ENCODE assay signal across 21 mouse cellular contexts in genomic region chr12:50333182-50333581, GRCm38 (mm10).
A peak's percentile ranks its signal among the peaks of the same experiment; 100 is the strongest.
DNase-seq lines count a peak whose midpoint lies in the region; ATAC-seq and TF ChIP-seq lines count a peak whose summit lies in the region.
"Had no signal": no experiment of that assay in that cellular context is flagged by ENCODE, and none has a peak within 500 bp of the region (broad histone marks: within the 10 kb centered on the region; RNA-seq: fewer than 3 reads in every experiment).

No protein-coding gene starts in this region.

- no peak overlapping the region for H3K9ac ChIP-seq in forebrain, embryonic 11.5 days (ENCODE audit: low read length)
- no peak overlapping the region for H3K9ac ChIP-seq in forebrain, postnatal 0 days
- no peak overlapping the region for H3K9ac ChIP-seq in midbrain, embryonic 12.5 days (replicated peaks)
- H3K9ac ChIP-seq in forebrain, embryonic 14.5 days (ENCODE audit: low read length): no peak overlapping the region
- H3K9ac ChIP-seq in heart, embryonic 12.5 days: no peak overlapping the region
- H3K9ac ChIP-seq: limb, embryonic 15.5 days; liver, embryonic 15.5 days had no signal

- WGBS in forebrain, embryonic 11.5 days: 28% methylated on average over 4 of the region's 4 CpGs
- WGBS in forebrain, postnatal 0 days: 12% methylated on average over 4 of the region's 4 CpGs
- WGBS in midbrain, embryonic 12.5 days: 14% methylated on average over 4 of the region's 4 CpGs
- 40% methylated on average over 4 of the region's 4 CpGs for WGBS in midbrain, embryonic 10.5 days
- WGBS in forebrain, embryonic 14.5 days: 2% methylated on average over 4 of the region's 4 CpGs
- WGBS in heart, embryonic 12.5 days: 76% methylated on average over 4 of the region's 4 CpGs

- ATAC-seq in forebrain, embryonic 11.5 days (replicated peaks; ENCODE audit: low FRiP score): peak; percentile 72
- ATAC-seq in forebrain, postnatal 0 days: no peak
- ATAC-seq in midbrain, embryonic 12.5 days (ENCODE audit: low FRiP score, low read depth): peak; percentile 58; the same call in 1 of the 2 replicates
- ATAC-seq in forebrain, embryonic 14.5 days: peak; percentile 75
- ATAC-seq in heart, embryonic 12.5 days (ENCODE audit: insufficient number of reproducible peaks, low FRiP score): no peak
- ATAC-seq: lung, postnatal 0 days had no signal

- H3K27me3 ChIP-seq in forebrain, embryonic 11.5 days (ENCODE audit: control insufficient read depth, insufficient read depth, low read length): no peaks in the 10 kb centered on the region
- H3K27me3 ChIP-seq in forebrain, postnatal 0 days (ENCODE audit: insufficient read depth, low read length): no peaks in the 10 kb centered on the region
- H3K27me3 ChIP-seq in midbrain, embryonic 12.5 days: no peaks in the 10 kb centered on the region
- H3K27me3 ChIP-seq in midbrain, embryonic 10.5 days (ENCODE audit: low read depth, poor library complexity, severe bottlenecking): no peaks in the 10 kb centered on the region
- H3K27me3 ChIP-seq in forebrain, embryonic 14.5 days (replicated peaks; ENCODE audit: control insufficient read depth, insufficient read depth, low read length): no peaks in the 10 kb centered on the region
- H3K27me3 ChIP-seq in heart, embryonic 12.5 days (replicated peaks): no peaks in the 10 kb centered on the region
- H3K27me3 ChIP-seq: limb, embryonic 15.5 days; liver, embryonic 15.5 days had no signal

- H3K36me3 ChIP-seq in forebrain, embryonic 11.5 days (ENCODE audit: control insufficient read depth, insufficient read depth, low read length): no peaks in the 10 kb centered on the region
- H3K36me3 ChIP-seq in forebrain, postnatal 0 days (ENCODE audit: insufficient read depth): no peaks in the 10 kb centered on the region
- H3K36me3 ChIP-seq in midbrain, embryonic 12.5 days: no peaks in the 10 kb centered on the region
- no peaks in the 10 kb centered on the region for H3K36me3 ChIP-seq in midbrain, embryonic 10.5 days
- H3K36me3 ChIP-seq in forebrain, embryonic 14.5 days (ENCODE audit: control insufficient read depth, insufficient read depth, low read length): no peaks in the 10 kb centered on the region
- H3K36me3 ChIP-seq in heart, embryonic 12.5 days: no peaks in the 10 kb centered on the region
- H3K36me3 ChIP-seq: heart, embryonic 10.5 days; limb, embryonic 15.5 days; liver, embryonic 15.5 days had no signal

- H3K4me2 ChIP-seq in forebrain, embryonic 11.5 days (ENCODE audit: low read depth, low read length, severe bottlenecking): no peak overlapping the region
- no peak overlapping the region for H3K4me2 ChIP-seq in forebrain, postnatal 0 days (ENCODE audit: low read depth)
- H3K4me2 ChIP-seq in midbrain, embryonic 12.5 days (replicated peaks): no peak overlapping the region
- no peak overlapping the region for H3K4me2 ChIP-seq in forebrain, embryonic 14.5 days (ENCODE audit: low read length)
- H3K4me2 ChIP-seq in heart, embryonic 12.5 days: no peak overlapping the region
- H3K4me2 ChIP-seq: limb, embryonic 15.5 days; liver, embryonic 15.5 days had no signal

- no peak for DNase-seq in forebrain, embryonic 11.5 days (ENCODE audit: low spot score)
- DNase-seq in forebrain, postnatal 0 days: no peak
- DNase-seq in midbrain, embryonic 10.5 days (ENCODE audit: low spot score): no peak
- DNase-seq in forebrain, embryonic 14.5 days (ENCODE audit: low spot score): peak; percentile 84
- DNase-seq in retina, embryonic 14.5 days (ENCODE audit: low spot score): peak; percentile 23
- DNase-seq in lung, postnatal 4 days: no peak
- DNase-seq: adrenal gland, adult 2 months; B cell, adult 2 months; cerebellum, adult 9-11 months; gastrocnemius, adult 2 months; heart, postnatal 10 days; kidney, adult 2 months; kidney, postnatal 10 days; right cerebral cortex, adult 18-20 months; thymus, postnatal 14 days had no signal

- H3K9me3 ChIP-seq in forebrain, embryonic 11.5 days (ENCODE audit: control insufficient read depth, low read length): no peaks in the 10 kb centered on the region
- no peaks in the 10 kb centered on the region for H3K9me3 ChIP-seq in forebrain, postnatal 0 days (ENCODE audit: low read length)
- H3K9me3 ChIP-seq in midbrain, embryonic 12.5 days: no peaks in the 10 kb centered on the region
- H3K9me3 ChIP-seq in midbrain, embryonic 10.5 days (replicated peaks): no peaks in the 10 kb centered on the region
- no peaks in the 10 kb centered on the region for H3K9me3 ChIP-seq in forebrain, embryonic 14.5 days (replicated peaks; ENCODE audit: control insufficient read depth, low read length)
- no peaks in the 10 kb centered on the region for H3K9me3 ChIP-seq in heart, embryonic 12.5 days (replicated peaks)
- H3K9me3 ChIP-seq: heart, embryonic 10.5 days; limb, embryonic 15.5 days; liver, embryonic 15.5 days had no signal

- no peak overlapping the region for H3K27ac ChIP-seq in forebrain, embryonic 11.5 days (ENCODE audit: low read depth, low read length)
- no peak overlapping the region for H3K27ac ChIP-seq in forebrain, postnatal 0 days (ENCODE audit: low read depth, low read length)
- H3K27ac ChIP-seq in midbrain, embryonic 12.5 days (replicated peaks): no peak overlapping the region
- no peak overlapping the region for H3K27ac ChIP-seq in midbrain, embryonic 10.5 days (replicated peaks)
- no peak overlapping the region for H3K27ac ChIP-seq in forebrain, embryonic 14.5 days (ENCODE audit: low read depth, low read length)
- no peak overlapping the region for H3K27ac ChIP-seq in heart, embryonic 12.5 days (ENCODE audit: poor library complexity, severe bottlenecking)
- H3K27ac ChIP-seq: gastrocnemius, adult 2 months; heart, embryonic 10.5 days; limb, embryonic 15.5 days; liver, embryonic 15.5 days had no signal

- TF ChIP-seq CTCF in forebrain, postnatal 0 days (IDR thresholded peaks at IDR 0.05; ENCODE audit: low read depth): no peak

- H3K4me1 ChIP-seq in forebrain, embryonic 11.5 days (replicated peaks; ENCODE audit: control insufficient read depth, insufficient read depth, low read length): no peaks in the 10 kb centered on the region
- H3K4me1 ChIP-seq in forebrain, postnatal 0 days (ENCODE audit: insufficient read depth): no peaks in the 10 kb centered on the region
- 0 out of 2 replicates have a peak, but pooled peaks cover 3% of the 10 kb centered on the region for H3K4me1 ChIP-seq in midbrain, embryonic 12.5 days
- H3K4me1 ChIP-seq in midbrain, embryonic 10.5 days: peaks cover 9% of the 10 kb centered on the region
- no peaks in the 10 kb centered on the region for H3K4me1 ChIP-seq in forebrain, embryonic 14.5 days (ENCODE audit: control insufficient read depth, insufficient read depth, low read length)
- no peaks in the 10 kb centered on the region for H3K4me1 ChIP-seq in heart, embryonic 12.5 days (replicated peaks)
- H3K4me1 ChIP-seq: heart, embryonic 10.5 days; limb, embryonic 15.5 days; liver, embryonic 15.5 days had no signal

- no peak overlapping the region for H3K4me3 ChIP-seq in forebrain, embryonic 11.5 days (ENCODE audit: low read depth, low read length)
- H3K4me3 ChIP-seq in forebrain, postnatal 0 days (ENCODE audit: low read depth, low read length): no peak overlapping the region
- no peak overlapping the region for H3K4me3 ChIP-seq in midbrain, embryonic 12.5 days
- H3K4me3 ChIP-seq in midbrain, embryonic 10.5 days: no peak overlapping the region
- no peak overlapping the region for H3K4me3 ChIP-seq in forebrain, embryonic 14.5 days (ENCODE audit: low read depth, low read length)
- no peak overlapping the region for H3K4me3 ChIP-seq in heart, embryonic 12.5 days
- H3K4me3 ChIP-seq: gastrocnemius, adult 2 months; heart, embryonic 10.5 days; limb, embryonic 15.5 days; liver, embryonic 15.5 days had no signal

Comparison
In these comparisons a context has a peak if more than half of its experiments do, and no peak if none do; other contexts are left out.
1. ATAC-seq: peak in forebrain, embryonic 11.5 days (single experiment), midbrain, embryonic 12.5 days (single experiment) and forebrain, embryonic 14.5 days (single experiment); none in forebrain, postnatal 0 days (single experiment) and heart, embryonic 12.5 days (single experiment).
2. DNase-seq: peak in forebrain, embryonic 14.5 days (single experiment) and retina, embryonic 14.5 days (single experiment); none in forebrain, embryonic 11.5 days (single experiment), forebrain, postnatal 0 days (single experiment), midbrain, embryonic 10.5 days (single experiment) and lung, postnatal 4 days (0 of 2).